Mouse (Mus musculus) lung, postnatal 0 days (tissue): ENCODE results near the gene Nrp2.

Experiments used
- CTCF ChIP-seq: IDR thresholded peaks from 2 replicates; pipeline ENCODE4 v1.5.1; 2016; ENCODE audit warnings: antibody characterized with exemption, mild to moderate bottlenecking
- EP300 ChIP-seq: IDR thresholded peaks from 2 replicates; pipeline ENCODE4 v1.6.1; 2016; ENCODE audit warnings: antibody characterized with exemption, mild to moderate bottlenecking, control low read depth

GRCm38 (mm10) chr1:62729345-62730150 lies 26.5 kb downstream of the Nrp2 start:
- TF ChIP-seq CTCF: no peak
- TF ChIP-seq EP300: no peak
